Mouse (Mus musculus): ENCODE results near the gene Slc9a8. TPM values are rescaled to one million over a fixed set of nuclear protein-coding genes. Genes with fewer than 3 reads are reported as not detected.

Slc9a8 gene
- total and polyA plus RNA-seq, 3 experiments: 16.7 to 25.8 TPM; not detected in 1

DNA sequence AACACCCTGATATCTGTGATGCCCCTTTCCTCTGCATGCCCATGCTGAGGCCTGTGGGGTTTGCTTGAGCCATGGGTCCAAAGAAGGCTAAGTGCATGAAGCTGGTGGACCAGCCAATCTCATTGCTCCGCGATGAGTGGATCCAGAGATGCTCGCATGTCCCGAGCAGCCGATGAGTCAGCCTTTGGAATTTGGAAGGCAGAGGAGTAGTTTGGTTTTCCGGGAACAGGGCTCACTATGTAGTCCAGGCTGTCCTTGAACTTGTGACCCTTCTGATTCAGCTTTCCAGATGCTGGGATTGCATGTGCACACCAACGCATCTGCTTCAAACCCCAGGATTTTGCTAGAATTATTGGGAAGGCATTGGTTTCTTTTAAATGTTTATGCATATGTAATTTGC is 21.9 kb upstream of the Slc9a8 start:
- Histone ChIP-seq H3K79me2 (ENCODE audit: control insufficient read depth, insufficient read depth, low read length, poor library complexity) (no peaks in the 10 kb centered on the region), H3K27me3 (ENCODE audit: control insufficient read depth in 1 of 2, insufficient read depth in 2 of 2, low read length in 2 of 2) (peaks cover 5 to 8% of the 10 kb centered on the region in 2 experiments; a peak in 3 of 4 replicates), H3K36me3 (ENCODE audit: control insufficient read depth in 1 of 2, insufficient read depth in 2 of 2, low read length in 2 of 2) (no peaks in the 10 kb centered on the region), H3K4me1 (ENCODE audit: control insufficient read depth in 1 of 2, insufficient read depth in 2 of 2, low read length in 2 of 2) (no peaks in the 10 kb centered on the region), H3K9ac (ENCODE audit: control insufficient read depth, low read depth, low read length, poor library complexity, severe bottlenecking) (no peak overlapping the region), H3K4me3 (ENCODE audit: control insufficient read depth in 1 of 2, insufficient read depth in 1 of 2, low read depth in 2 of 2, low read length in 2 of 2) (no peak overlapping the region), H3K9me3 (replicated peaks; ENCODE audit: insufficient read depth, low read length) (no peaks in the 10 kb centered on the region), H3K27ac (ENCODE audit: control insufficient read depth, low read depth, low read length) (no peak overlapping the region)
- no peak for DNase-seq (ENCODE audit: low read depth, low spot score)
- no peak for TF ChIP-seq POLR2AphosphoS2 (IDR thresholded peaks at IDR 0.05; ENCODE audit: low read length)
- no peak for TF ChIP-seq CHD2 (IDR thresholded peaks at IDR 0.05; ENCODE audit: low read length)
- TF ChIP-seq POLR2A (IDR thresholded peaks at IDR 0.05; ENCODE audit: control insufficient read depth in 1 of 2, insufficient read depth in 1 of 2, low read depth in 1 of 2, low read length in 2 of 2, poor library complexity in 1 of 2): no peak
- TF ChIP-seq MEF2A (IDR thresholded peaks at IDR 0.05; ENCODE audit: extremely low read depth, insufficient replicate concordance, low read depth, low read length, poor library complexity, severe bottlenecking): no peak
- no peak for TF ChIP-seq MAZ (IDR thresholded peaks at IDR 0.05; ENCODE audit: low read depth, low read length)
- no peak for TF ChIP-seq RCOR1 (IDR thresholded peaks at IDR 0.05; ENCODE audit: low read depth, low read length)
- TF ChIP-seq CTCF (IDR thresholded peaks at IDR 0.05 in 2 of 3, conservative IDR thresholded peaks at IDR 0.05 in 1 of 3; ENCODE audit: control insufficient read depth in 1 of 3, insufficient read depth in 1 of 3, low read depth in 2 of 3, low read length in 3 of 3, poor library complexity in 1 of 3, severe bottlenecking in 1 of 3): no peak
- no peak for TF ChIP-seq ETS1 (IDR thresholded peaks at IDR 0.05; ENCODE audit: low read depth, low read length)
- no peak for TF ChIP-seq MAFK (IDR thresholded peaks at IDR 0.05; ENCODE audit: borderline replicate concordance, low read depth, low read length)
- TF ChIP-seq HCFC1 (IDR thresholded peaks at IDR 0.05; ENCODE audit: low read depth, low read length): no peak
- no peak for TF ChIP-seq EP300 (IDR thresholded peaks at IDR 0.05; ENCODE audit: low read depth in 1 of 2, low read length in 2 of 2)
- TF ChIP-seq ZMIZ1 (IDR thresholded peaks at IDR 0.05; ENCODE audit: low read depth, low read length): no peak
- no peak for TF ChIP-seq UBTF (IDR thresholded peaks at IDR 0.05; ENCODE audit: borderline replicate concordance, insufficient read depth, low read depth, low read length)
- no peak for TF ChIP-seq TAL1 (IDR thresholded peaks at IDR 0.05; ENCODE audit: low read length)
- TF ChIP-seq MYC (IDR thresholded peaks at IDR 0.05; ENCODE audit: low read depth, low read length): no peak
- no peak for TF ChIP-seq MAX (IDR thresholded peaks at IDR 0.05; ENCODE audit: low read length)
- TF ChIP-seq POLR2AphosphoS5 (IDR thresholded peaks at IDR 0.05; ENCODE audit: borderline replicate concordance, low read depth, low read length): no peak
- TF ChIP-seq JUND (IDR thresholded peaks at IDR 0.05; ENCODE audit: low read depth, low read length): no peak

DNA sequence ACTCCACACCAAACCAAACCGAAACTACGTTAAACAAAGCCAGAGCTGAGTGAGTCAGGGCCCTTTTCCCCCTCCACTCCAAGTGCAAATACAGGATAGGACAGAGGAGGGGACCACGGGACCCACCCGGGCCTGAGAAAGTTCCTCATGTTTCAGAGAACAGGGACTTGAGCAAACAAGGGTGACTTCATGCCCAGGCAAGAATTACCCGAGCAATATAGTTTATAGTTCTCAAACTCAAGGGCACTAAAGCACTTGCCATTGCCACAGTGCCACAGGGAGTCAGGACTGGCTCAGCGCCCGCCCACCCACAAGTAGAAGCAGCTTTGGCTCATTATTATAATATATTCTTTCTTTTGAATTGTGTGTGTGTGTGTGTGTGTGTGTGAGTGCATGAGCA is 18.4 kb upstream of the Slc9a8 start:
- no peaks in the 10 kb centered on the region for H3K79me2 ChIP-seq (ENCODE audit: control insufficient read depth, insufficient read depth, low read length, poor library complexity)
- no peak overlapping the region for H3K27ac ChIP-seq (ENCODE audit: control insufficient read depth, low read depth, low read length)
- H3K9me3 ChIP-seq (replicated peaks; ENCODE audit: insufficient read depth, low read length): no peaks in the 10 kb centered on the region
- H3K4me1 ChIP-seq (ENCODE audit: control insufficient read depth in 1 of 2, insufficient read depth in 2 of 2, low read length in 2 of 2): peaks cover 0 to 3% of the 10 kb centered on the region in 2 experiments; a peak in 1 of 4 replicates
- DNase-seq (ENCODE audit: low read depth, low spot score): no peak
- no peaks in the 10 kb centered on the region; a peak in 1 of 4 replicates for H3K36me3 ChIP-seq (ENCODE audit: control insufficient read depth in 1 of 2, insufficient read depth in 2 of 2, low read length in 2 of 2)
- peaks cover 5 to 22% of the 10 kb centered on the region in 2 experiments; a peak in 3 of 4 replicates for H3K27me3 ChIP-seq (ENCODE audit: control insufficient read depth in 1 of 2, insufficient read depth in 2 of 2, low read length in 2 of 2)
- peak overlapping the region in 1 of 2 experiments; percentile 17; a peak in 1 of 4 replicates for H3K4me3 ChIP-seq (ENCODE audit: control insufficient read depth in 1 of 2, insufficient read depth in 1 of 2, low read depth in 2 of 2, low read length in 2 of 2)
- no peak overlapping the region for H3K9ac ChIP-seq (ENCODE audit: control insufficient read depth, low read depth, low read length, poor library complexity, severe bottlenecking)
- TF ChIP-seq UBTF (IDR thresholded peaks at IDR 0.05; ENCODE audit: borderline replicate concordance, insufficient read depth, low read depth, low read length) (no peak), ELF1 (IDR thresholded peaks at IDR 0.05; ENCODE audit: low read depth, low read length) (no peak), MXI1 (IDR thresholded peaks at IDR 0.05; ENCODE audit: low read depth, low read length) (no peak), ZNF384 (IDR thresholded peaks at IDR 0.05; ENCODE audit: low read depth, low read length) (no peak), ETS1 (IDR thresholded peaks at IDR 0.05; ENCODE audit: low read depth, low read length) (no peak), BHLHE40 (IDR thresholded peaks at IDR 0.05; ENCODE audit: borderline replicate concordance, low read depth, low read length) (no peak), NELFE (IDR thresholded peaks at IDR 0.05; ENCODE audit: low read depth, low read length) (no peak), MEF2A (IDR thresholded peaks at IDR 0.05; ENCODE audit: extremely low read depth, insufficient replicate concordance, low read depth, low read length, poor library complexity, severe bottlenecking) (no peak), MYC (IDR thresholded peaks at IDR 0.05; ENCODE audit: low read depth, low read length) (no peak), E2F4 (IDR thresholded peaks at IDR 0.05; ENCODE audit: borderline replicate concordance, low read depth, low read length) (no peak), ZKSCAN1 (IDR thresholded peaks at IDR 0.05; ENCODE audit: low read depth, low read length) (no peak), SIN3A (IDR thresholded peaks at IDR 0.05; ENCODE audit: low read length) (no peak)
